Mouse (Mus musculus) spleen, postnatal 36 days (tissue): ENCODE data around the gene Mdm2.
A peak's percentile ranks its signal among the peaks of the same experiment; 100 is the strongest.
"Not testable (repeated sequence)": the region's sequence is repeated elsewhere in the genome, so short reads cannot be mapped to it uniquely, and the experiment has no call there.

ENCODE experiments used
- DNase-seq, 2 experiments: peaks; one replicate each; pipeline ENCODE4 v3.0.0; 2022; ENCODE audit warnings: low spot score in 2 of 2, mixed read lengths in 1 of 2

Gene Mdm2

DNA sequence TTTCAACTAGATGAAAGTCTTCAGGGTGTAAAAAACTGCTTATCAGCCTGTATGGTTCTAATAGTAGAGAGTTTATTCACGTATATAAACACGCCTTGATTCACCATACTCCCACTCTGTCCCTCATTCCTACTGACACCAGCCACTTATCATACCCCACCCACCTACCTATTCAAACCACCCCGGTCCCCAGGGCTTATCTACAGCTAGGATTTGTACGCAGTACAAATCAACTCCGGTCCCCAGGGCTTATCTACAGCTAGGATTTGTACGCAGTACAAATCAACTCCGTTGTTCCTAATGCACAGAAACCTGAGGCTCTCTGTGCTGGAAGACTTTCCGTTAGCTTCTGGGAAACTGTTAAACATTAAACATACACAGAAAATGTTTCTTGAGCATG, 23.1 kb upstream of the Mdm2 start:
- DNase-seq, result not testable (repeated sequence)

DNA sequence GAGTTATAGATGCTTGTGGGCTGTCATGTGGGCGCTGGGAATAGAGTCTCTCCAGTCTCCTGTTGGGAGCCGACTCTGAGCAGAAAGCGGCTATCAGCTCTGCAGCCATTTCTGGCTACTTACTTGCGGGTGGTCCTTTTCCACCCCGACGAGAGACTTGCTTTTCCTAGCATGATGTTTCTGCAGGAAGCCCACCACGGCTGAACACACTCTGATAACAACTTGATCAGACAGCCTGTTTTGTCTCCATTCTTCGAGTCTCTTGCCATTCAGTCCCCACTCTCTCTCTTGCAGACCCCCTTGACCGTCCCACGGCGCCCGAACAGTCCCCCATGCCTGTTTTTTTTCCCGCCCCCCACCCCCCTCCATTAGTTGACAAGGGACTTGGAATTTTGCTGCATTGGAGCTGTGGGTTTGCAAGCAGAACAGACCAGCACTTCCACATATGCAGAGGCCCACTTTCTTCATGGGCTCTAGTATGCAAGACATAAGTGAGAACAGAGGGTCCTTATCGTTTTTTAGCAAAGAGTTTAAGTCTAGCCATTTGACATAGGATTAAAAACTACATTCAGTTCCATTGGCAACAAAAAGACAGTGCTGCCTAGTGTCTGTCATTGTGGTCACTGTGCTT, 22.5 kb upstream of the Mdm2 start:
- no peak for DNase-seq

DNA sequence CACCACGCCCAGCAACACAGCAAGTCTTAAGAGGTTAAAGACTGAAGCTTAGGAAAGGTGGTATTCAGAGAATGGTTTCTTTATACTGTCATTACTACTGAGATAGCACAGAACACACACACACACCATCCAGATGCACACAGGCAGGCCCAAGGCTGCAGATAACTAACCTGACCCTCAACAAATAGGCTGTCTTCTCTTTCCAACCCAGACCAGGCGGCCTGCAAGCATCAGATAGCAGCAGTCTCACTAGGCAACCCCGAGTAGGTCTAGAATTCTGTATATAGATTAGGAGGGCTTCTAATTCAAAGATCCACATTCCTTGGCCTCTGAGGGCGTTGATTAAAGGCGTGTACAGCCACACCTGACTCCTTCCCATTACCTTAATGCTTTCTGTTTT, 21.6 kb upstream of the Mdm2 start:
- peak; percentile 32 to 45 for DNase-seq

DNA sequence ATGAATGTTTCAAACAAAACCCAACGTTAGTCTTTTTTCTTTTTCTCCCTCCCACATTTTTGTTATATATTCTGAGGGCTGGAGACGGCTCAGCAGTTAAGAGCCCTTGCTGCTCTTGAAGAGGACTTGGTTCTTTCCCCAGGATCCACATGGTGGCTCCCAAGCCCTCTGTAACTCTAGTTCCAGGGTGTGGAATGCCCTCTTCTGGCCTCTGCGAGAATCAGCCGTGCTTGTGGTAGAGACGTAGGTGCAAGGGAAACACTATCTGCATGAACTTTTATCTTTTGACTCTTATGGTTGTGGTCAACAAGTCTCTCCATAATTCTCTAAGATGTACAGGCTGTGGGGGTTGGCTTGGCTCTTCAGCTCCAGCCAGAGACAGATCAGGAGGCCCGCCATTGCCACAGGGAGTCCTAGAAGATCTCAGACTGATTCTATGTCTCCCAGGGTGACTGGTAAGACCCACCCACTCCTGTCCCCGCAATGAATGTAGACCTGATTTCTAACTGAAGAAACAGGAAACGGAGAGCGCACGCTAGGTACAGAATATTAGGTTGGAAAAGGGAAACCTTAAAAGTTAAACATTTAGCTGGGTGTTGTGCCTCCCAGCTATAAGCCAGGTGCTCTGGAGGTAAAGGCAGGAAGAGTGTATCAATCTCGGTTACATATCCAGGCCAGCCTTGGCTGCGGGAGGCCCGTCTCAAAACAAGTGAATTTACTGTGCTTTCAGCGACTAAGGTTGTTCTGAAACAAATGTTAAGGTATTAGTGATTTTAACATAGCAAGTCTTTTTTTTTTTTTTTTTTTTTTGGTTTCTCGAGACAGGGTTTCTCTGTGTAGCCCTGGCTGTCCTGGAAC, 20.9 kb upstream of the Mdm2 start:
- peak; percentile 64 to 72 for DNase-seq

DNA sequence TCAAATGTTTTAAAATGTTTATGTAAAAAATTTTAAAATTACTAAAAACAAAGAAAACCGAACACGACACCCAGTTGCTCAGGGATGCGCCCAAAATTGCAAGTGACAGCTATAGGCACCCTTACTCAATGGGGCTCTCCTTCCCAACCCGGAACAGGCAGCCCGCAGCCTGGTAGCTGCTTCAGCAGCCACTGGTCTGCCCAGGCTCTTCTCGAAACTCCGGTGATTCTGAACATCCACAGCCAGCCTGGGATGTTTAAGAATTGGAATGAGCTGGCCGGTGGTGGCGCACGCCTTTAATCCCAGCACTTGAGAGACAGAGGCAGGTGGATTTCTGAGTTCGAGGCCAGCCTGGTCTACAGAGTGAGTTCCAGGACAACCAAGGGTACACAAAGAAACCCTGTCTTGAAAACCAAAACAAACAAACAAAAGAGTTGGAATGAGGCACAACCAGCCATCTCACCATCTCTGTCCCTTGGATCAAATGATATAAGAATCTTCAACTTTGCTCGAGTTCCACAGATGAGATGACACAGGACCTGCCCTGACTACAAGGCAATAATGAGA, 20.2 kb upstream of the Mdm2 start:
- DNase-seq, result no peak

DNA sequence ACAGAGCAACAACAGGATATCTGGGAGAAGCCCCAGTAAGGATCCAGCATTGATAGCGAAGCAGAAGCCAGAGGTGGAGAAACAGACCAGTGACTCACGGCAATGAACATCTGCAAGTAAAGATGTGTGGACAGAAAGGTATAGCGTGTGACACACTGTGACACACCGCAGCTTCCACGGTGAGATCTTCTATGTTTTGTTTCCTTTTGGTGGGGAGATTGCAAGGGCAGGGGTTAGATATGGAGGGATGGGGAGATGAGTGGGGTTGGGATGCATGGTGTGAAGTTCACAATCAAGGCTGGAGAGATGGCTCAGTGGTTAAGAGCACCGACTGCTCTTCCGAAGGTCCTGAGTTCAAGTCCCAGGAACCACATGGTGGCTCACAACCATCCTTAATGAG, 19.6 kb upstream of the Mdm2 start:
- no peak for DNase-seq

DNA sequence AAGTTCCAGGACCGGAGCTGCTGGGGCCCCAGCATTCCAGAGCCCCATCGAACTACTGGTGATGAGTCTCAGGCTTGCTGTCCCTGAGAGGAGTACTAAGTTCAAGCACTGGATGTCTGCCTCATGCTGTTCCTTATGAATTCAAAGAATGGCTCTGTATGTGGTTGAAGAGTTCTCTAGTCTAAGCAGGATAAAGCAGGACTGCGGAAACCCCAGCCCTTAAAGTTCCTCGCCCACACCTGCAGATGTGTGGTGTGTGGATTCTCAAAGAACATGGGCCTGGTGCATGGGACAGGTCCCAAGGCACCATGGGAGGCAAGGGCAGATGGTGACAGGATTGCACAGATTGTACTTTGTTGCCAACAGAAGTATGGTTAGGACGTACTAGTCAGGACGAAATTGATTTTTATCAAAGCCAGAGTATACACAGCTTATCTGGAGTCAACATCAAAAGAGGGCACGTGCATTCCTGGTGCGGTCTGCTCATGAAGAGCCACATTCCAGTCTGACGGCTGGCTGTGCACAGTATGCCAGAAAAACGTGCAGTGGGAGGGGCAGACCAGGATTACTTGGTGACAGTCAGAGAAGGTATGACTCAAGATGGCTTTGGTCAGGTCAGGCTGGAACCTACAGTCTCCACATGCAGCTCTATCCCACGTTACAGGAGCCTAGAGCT, 18.7 kb upstream of the Mdm2 start:
- DNase-seq, result no peak

DNA sequence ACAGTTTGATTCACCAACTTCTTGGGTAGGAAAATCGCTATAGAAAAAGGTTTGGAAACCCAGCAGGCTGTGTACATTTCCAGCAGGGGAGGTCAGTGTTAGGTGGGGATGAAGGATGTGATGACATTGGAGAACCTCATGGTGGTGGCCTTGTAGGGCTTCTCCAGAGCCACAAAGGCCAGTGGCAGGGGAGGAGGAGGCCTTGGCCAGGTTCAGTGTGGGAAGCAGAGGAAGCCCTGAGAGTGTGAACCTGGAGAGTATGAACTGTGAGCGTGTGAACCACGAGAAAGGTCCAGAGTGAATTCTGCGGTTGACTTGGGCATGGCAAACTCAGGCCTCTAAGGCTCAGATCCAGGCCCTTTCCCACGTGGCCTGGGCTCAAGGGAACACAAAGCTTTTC, 18.0 kb upstream of the Mdm2 start:
- DNase-seq, result no peak

DNA sequence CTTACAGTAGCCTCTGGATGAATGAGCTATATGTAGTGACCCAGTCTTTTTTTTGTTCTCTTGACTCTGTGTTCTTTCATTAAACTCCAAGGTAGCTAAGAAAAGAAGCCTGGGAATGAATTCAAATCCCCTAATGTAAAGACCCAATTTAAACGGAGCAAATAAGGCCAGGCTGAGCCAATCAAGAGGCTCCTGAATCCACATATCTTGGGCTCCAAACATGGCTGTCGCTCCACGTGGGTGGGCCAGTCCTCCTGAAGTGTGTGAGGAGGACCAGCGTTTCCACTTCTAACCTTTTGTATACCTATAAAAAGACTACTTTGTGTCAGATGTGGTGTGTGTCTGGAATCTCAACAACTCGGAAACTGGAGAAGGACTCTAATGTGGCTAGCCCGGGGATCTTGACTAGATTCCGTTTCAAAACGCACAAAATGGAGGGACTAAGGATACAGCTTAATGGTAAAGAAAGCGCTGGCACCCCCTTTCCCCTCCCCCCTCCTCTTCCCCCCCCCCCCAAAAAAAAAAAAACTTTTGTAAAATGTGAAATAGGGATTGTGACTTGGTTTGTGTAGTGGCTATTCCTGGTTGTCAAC, 17.1 kb upstream of the Mdm2 start:
- DNase-seq, result no peak

DNA sequence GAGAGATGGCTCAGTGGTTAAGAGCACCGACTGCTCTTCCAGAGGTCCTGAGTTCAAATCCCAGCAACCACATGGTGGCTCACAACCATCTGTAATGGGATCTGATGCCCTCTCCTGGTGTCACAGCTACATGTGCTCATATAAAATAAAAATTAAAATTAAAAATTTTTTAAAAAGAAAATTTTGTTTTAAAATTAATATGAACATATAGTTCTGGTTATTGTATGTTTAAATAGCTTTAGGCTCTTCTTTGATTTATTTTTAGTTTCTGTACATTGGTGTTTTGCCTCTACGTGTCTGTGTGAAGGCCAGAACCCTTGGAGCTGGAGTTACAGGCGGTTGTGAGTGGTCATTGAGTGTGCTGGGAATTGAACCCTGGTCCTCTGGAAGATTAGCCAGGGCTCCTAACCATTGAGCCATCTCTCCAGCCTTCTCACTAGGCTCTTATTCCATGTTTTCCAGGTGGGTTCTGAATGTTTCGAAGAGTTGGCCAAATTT, 16.4 kb upstream of the Mdm2 start:
- no peak for DNase-seq

DNA sequence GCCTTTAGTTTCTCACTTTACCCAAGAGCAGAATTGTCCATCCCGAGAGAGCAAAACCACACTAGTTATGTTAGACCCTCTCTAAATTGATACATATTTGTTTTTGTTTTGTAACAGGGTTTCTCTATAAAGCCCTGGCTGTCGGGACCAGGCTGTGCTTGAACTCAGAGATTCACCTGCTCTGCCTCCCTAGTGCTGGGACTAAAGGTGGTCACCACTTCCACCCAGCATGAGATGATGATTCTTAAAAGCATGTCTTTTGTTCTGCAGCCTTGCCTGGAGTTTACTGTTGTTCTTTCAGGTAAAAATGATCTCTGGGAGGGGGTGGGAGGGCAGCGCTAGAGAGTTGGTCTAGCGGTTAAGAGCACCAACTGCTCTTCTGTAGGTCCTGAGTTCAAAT, 15.8 kb upstream of the Mdm2 start:
- DNase-seq, result no peak

DNA sequence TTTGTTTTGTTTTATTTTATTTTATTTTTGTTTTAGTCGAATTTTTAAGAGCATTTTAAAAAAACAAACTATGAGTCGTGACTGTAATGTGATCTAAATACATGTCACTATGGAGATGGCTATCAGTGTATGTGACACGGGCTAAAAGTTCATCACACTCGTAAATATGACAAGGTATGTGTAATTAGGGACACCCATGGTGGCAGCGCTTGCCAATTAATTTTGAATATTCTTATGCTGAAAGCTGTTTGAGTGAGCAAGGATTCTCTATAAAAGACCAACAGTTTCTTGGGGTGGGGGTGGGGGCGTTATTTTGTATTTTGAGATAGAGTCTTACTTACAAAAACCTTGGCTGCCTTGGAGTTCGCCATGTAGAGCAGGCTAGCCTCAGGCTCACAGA, 15.1 kb upstream of the Mdm2 start:
- no peak for DNase-seq

DNA sequence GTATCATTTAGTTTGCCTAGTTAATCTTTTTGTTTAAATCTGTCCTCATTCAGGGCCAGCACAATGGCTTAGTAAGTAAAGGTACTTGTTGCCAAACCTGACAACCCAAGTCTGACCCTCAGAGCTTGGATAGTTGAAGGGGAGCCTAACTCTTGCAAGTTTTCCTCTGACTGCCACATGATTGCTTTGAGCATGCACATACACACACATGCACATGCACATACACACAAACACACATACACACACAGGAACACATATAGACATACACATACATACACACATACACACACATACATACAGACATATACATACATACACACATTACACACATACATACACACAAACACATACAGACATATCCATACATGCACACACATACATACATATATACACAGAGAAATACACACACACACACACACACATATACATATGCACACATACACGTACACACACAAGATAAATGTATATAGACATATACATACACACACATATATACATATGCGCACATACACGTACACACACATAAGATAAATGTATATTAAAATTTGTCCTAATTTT, 14.3 kb upstream of the Mdm2 start:
- DNase-seq, result no peak

DNA sequence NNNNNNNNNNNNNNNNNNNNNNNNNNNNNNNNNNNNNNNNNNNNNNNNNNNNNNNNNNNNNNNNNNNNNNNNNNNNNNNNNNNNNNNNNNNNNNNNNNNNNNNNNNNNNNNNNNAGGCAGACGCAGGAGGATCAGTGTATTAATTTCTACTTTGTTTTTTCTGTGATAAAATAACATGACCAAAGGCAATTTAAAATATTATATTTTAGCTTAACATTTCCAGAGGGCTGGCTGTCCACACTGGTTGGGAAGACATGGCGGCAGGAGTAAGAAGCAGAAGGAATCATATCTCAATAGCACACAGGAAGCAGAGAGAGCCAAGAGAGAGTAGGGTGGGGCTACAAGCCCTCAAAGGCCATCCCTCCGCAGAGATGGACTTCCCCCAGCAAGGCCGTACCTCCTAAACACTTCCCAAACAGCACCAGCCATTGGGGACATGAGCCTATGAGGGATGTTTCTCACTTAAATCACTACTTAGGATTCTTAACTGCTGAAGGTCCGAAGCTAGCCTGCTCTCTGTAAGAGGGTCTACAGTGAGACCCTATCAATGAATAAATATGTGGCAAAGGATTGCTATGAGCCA, 13.7 kb upstream of the Mdm2 start:
- no peak for DNase-seq

DNA sequence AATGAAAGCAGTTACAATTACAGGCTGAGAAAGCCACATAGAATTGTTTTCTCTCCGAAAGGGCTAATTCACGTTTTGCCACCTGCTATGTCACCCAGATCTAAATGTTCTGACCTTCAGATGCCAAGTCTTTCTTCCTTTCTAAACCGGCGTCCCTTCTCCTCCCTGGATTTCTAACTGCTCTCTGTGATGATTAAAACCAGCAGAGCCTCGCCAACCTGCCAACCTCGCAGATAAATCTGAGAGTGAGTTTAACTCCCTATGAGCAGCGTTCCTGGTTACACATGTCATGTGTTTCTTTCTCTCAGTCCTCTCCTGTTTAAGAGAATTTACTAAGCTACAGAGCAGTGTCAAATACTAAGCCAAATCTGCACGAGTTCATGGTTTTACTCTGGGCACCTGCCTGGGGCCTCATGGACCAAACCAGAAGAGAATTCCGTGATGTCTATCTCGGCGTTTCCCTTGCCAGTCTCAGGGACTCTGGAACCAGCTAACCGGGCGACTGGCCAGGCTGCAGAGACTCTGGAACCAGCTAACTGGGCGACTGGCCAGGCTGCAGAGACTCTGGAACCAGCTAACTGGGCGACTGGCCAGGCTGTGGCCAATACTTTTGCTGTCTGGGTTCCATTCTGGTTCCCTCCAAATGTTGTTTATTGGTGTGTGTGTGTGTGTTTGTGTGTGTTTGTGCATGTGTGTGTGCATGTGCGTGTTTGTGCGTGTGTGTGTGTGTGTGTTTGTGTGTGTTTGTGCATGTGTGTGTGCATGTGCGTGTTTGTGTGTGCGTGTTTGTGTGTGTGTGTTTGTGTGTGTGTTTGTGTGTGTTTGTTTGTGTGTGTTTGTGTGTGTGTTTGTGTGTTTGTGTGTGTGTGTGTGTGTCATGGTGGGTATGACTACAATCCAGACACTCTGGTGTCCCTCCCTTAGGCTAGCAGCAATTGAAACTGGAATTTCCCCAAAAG, 7.9 kb upstream of the Mdm2 start:
- DNase-seq, result no peak

DNA sequence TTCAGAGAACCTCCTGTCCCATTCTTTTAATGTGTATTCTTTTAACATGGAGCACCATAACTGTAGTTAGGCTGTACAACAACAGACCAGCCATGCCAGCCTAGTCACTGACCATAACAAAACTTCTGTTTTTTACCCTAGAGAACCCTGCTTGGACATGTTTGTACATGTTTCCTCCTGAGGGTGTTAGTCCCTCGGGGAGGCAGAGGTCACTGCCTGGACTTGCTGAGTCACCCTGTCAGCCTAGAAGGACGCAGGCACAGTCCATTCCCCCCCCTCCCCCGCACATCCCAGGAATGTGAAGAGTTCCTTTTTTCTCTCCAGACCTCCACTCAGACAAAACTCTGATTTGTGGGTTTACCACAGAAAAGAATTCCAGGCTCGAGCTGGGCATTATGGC, 7.0 kb upstream of the Mdm2 start:
- no peak for DNase-seq

DNA sequence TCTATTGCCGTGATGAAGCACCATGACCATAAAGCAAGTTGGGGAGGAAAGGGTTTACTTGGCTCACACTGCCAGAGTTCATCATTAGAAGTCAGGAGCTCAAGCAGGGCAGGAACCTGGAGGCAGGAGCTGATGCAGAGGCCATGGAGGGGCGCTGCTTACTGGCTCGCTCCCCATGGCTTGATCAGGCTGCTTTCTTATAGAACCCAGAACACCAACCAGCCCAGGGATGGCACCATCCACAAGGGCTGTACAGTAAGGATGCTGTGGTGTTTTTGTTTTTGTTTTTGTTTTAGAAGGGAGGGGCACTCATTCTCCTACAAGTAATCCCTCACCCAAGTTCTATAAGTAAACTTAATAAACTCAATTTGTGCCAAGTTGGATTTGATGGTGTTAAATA, 6.1 kb upstream of the Mdm2 start:
- DNase-seq, result no peak

DNA sequence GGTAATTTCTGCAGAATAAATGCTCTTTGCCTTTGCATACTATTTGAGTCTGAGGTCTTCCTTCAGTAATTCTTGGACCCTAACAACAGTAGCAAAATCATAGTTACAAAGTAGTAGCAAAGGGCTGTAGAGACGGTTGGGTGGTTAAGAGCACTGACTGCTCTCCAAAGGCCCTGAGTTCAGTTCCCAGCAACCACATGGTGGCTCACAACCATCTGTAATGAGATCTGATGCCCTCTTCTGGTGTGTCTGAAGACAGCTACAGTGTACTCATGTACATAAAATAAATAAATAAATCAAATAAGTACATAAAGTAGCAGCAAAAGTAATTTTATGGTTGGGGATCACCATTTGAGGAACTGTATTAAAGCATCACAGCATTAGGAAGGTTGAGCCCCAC, 5.1 kb upstream of the Mdm2 start:
- not testable (repeated sequence) for DNase-seq

DNA sequence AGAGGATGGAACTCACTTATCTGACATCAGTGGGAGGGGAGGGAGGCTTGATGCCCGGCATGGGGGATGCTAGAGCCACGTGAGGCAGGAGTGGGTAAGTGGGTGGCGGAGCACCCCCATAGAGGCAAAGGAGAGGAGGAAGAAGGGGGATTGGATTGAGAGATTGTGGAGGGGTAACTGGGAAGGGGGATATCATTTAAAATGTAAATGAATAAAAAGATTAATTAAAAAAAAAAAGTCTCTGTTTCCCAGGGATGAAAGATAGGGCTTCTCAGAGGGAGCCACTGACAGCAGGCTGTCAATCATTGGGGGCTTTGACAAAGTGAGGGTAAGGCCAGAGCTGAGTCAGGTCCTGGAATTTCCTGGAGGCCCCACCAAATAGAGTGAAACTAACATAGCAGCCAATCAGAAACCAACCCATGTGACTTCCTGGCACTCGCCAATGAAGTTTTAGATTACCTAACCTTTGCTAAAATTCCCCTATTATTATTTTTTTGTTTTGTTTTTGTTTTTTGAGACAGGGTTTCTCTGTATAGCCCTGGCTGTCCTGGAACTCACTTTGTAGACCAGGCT, 4.5 kb upstream of the Mdm2 start:
- DNase-seq, result no peak

DNA sequence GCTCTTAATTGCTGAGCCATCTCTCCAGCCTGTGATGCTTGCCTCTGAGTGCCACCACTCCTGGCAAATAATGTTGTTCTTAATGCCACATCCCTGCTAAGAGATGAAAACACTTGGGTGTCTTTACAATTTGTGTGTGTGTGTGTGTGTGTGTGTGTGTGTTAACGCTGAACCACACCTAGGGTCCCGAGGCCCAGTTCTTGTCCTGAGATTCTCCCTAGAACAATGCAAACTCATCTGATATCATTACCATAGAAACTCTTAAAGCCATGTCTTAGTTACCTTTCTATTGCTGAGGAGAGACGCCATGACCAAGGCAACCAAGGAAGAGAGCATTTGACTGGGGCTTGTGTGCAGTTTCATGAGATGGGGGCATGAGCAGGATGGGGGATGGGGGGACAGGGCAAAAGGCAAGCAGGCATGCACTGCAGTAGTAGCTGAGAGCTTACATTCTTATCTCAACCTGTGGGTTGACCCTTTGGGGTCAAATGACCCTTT, 3.5 kb upstream of the Mdm2 start:
- no peak for DNase-seq
